Mouse (Mus musculus): ENCODE measurements around the gene 4932438A13Rik.

The 4932438A13Rik gene

GRCm38 (mm10) chr3:36862721-36863275, at the start of gene 4932438A13Rik:
TSS of gene 4932438A13Rik (plus strand) at chr3:36863104.
- in situ Hi-C loops (cut with MboI, MseI): loop anchor here (25.0 kb wide), 1 partner anchor 1100 kb away; the partner anchor contains the start of gene Atp11b

- in situ Hi-C loops (cut with MboI, MseI): no loop called here
These were observed 46.3 kb upstream of the 4932438A13Rik start for GRCm38 (mm10) chr3:36816633-36817032.

- in situ Hi-C loops (cut with MboI, MseI): no loop called here
These were observed 43.5 kb upstream of the 4932438A13Rik start for GRCm38 (mm10) chr3:36819402-36819801.

GRCm38 (mm10) chr3:36821037-36821436, 41.9 kb upstream of the 4932438A13Rik start:
- in situ Hi-C loops (cut with MboI, MseI): no loop called here

- in situ Hi-C loops (cut with MboI, MseI): no loop called here
These were observed 37.8 kb upstream of the 4932438A13Rik start for GRCm38 (mm10) chr3:36825098-36825497.

- in situ Hi-C loops (cut with MboI, MseI): no loop called here
These were observed 37.4 kb upstream of the 4932438A13Rik start for GRCm38 (mm10) chr3:36825554-36825953.

GRCm38 (mm10) chr3:36827274-36828025, 35.5 kb upstream of the 4932438A13Rik start:
- in situ Hi-C loops (cut with MboI, MseI): no loop called here

GRCm38 (mm10) chr3:36830218-36830617, 32.7 kb upstream of the 4932438A13Rik start:
- in situ Hi-C loops (cut with MboI, MseI): no loop called here

GRCm38 (mm10) chr3:36834426-36834825, 28.5 kb upstream of the 4932438A13Rik start:
- in situ Hi-C loops (cut with MboI, MseI): no loop called here

- in situ Hi-C loops (cut with MboI, MseI): no loop called here
These were observed 28.1 kb upstream of the 4932438A13Rik start for GRCm38 (mm10) chr3:36834832-36835231.

GRCm38 (mm10) chr3:36835525-36836203, 27.2 kb upstream of the 4932438A13Rik start:
- in situ Hi-C loops (cut with MboI, MseI): no loop called here

- in situ Hi-C loops (cut with MboI, MseI): no loop called here
These were observed 26.1 kb upstream of the 4932438A13Rik start for GRCm38 (mm10) chr3:36836833-36837232.

- in situ Hi-C loops (cut with MboI, MseI): no loop called here
These were observed 22.0 kb upstream of the 4932438A13Rik start for GRCm38 (mm10) chr3:36840650-36841555.

GRCm38 (mm10) chr3:36853733-36854440, 9.0 kb upstream of the 4932438A13Rik start:
- in situ Hi-C loops (cut with MboI, MseI): loop anchor here (25.0 kb wide), 1 partner anchor 1092 kb away; the partner anchor contains the start of gene Atp11b

GRCm38 (mm10) chr3:36861411-36862410, 1.2 kb upstream of the 4932438A13Rik start:
- in situ Hi-C loops (cut with MboI, MseI): loop anchor here (25.0 kb wide), 1 partner anchor 1099 kb away; the partner anchor contains the start of gene Atp11b

GRCm38 (mm10) chr3:36863427-36863826, 523 bp downstream of the 4932438A13Rik start:
- in situ Hi-C loops (cut with MboI, MseI): loop anchor here (25.0 kb wide), 1 partner anchor 1101 kb away; the partner anchor contains the start of gene Atp11b

- in situ Hi-C loops (cut with MboI, MseI): loop anchor here (25.0 kb wide), 1 partner anchor 1102 kb away; the partner anchor contains the start of gene Atp11b
These were observed 977 bp downstream of the 4932438A13Rik start for GRCm38 (mm10) chr3:36863881-36864280.

GRCm38 (mm10) chr3:36864466-36864865, 1.6 kb downstream of the 4932438A13Rik start:
- in situ Hi-C loops (cut with MboI, MseI): loop anchor here (25.0 kb wide), 1 partner anchor 1102 kb away; the partner anchor contains the start of gene Atp11b

- in situ Hi-C loops (cut with MboI, MseI): no loop called here
These were observed 42.5 kb downstream of the 4932438A13Rik start for GRCm38 (mm10) chr3:36905372-36905771.
